Mouse (Mus musculus): ENCODE results near the gene Phox2b. TPM values are rescaled to one million over a fixed set of nuclear protein-coding genes. Genes with fewer than 3 reads are reported as not detected.

Phox2b gene
- total RNA-seq (2021) = not detected
- long read RNA-seq = 0 reads

- no peak for DNase-seq (ENCODE audit: low spot score in 2 of 2)
Measured at GRCm38 (mm10) chr5:67098733-67099323, at the start of gene Phox2b. Gene Phox2b (minus strand): TSS chr5:67099301.

- no peak for DNase-seq (ENCODE audit: low spot score in 2 of 2)
Measured at GRCm38 (mm10) chr5:67142622-67143021, 43.5 kb upstream of the Phox2b start.

- DNase-seq (ENCODE audit: low spot score in 2 of 2) = no peak
Measured at GRCm38 (mm10) chr5:67139052-67140015, 40.2 kb upstream of the Phox2b start.

GRCm38 (mm10) chr5:67138643-67139042 lies 39.5 kb upstream of the Phox2b start:
- no peak for DNase-seq (ENCODE audit: low spot score in 2 of 2)

GRCm38 (mm10) chr5:67134698-67135097 lies 35.6 kb upstream of the Phox2b start:
- no peak for DNase-seq (ENCODE audit: low spot score in 2 of 2)

- no peak for DNase-seq (ENCODE audit: low spot score in 2 of 2)
Measured at GRCm38 (mm10) chr5:67131671-67132070, 32.6 kb upstream of the Phox2b start.

GRCm38 (mm10) chr5:67106261-67106660 lies 7.2 kb upstream of the Phox2b start:
- DNase-seq (ENCODE audit: low spot score in 2 of 2) = no peak

GRCm38 (mm10) chr5:67103016-67103415 lies 3.9 kb upstream of the Phox2b start:
- no peak for DNase-seq (ENCODE audit: low spot score in 2 of 2)

- DNase-seq (ENCODE audit: low spot score in 2 of 2) = no peak
Measured at GRCm38 (mm10) chr5:67101793-67102600, 2.9 kb upstream of the Phox2b start.

GRCm38 (mm10) chr5:67101395-67101760 lies 2.3 kb upstream of the Phox2b start:
- no peak for DNase-seq (ENCODE audit: low spot score in 2 of 2)

GRCm38 (mm10) chr5:67100564-67101394 lies 1.7 kb upstream of the Phox2b start:
- DNase-seq (ENCODE audit: low spot score in 2 of 2) = no peak

- peak in 1 of 2 experiments; percentile 6 for DNase-seq (ENCODE audit: low spot score in 2 of 2)
Measured at GRCm38 (mm10) chr5:67099393-67100271, 531 bp upstream of the Phox2b start.

GRCm38 (mm10) chr5:67098051-67098732 lies 909 bp downstream of the Phox2b start:
- DNase-seq (ENCODE audit: low spot score in 2 of 2) = peak in 1 of 2 experiments; percentile 3

- peak in 1 of 2 experiments; percentile 8 for DNase-seq (ENCODE audit: low spot score in 2 of 2)
Measured at GRCm38 (mm10) chr5:67097106-67098050, 1.7 kb downstream of the Phox2b start.

- no peak for DNase-seq (ENCODE audit: low spot score in 2 of 2)
Measured at GRCm38 (mm10) chr5:67096378-67096771, 2.7 kb downstream of the Phox2b start.

- DNase-seq (ENCODE audit: low spot score in 2 of 2) = peak in 1 of 2 experiments; percentile 2
Measured at GRCm38 (mm10) chr5:67095651-67096377, 3.3 kb downstream of the Phox2b start.

- peak in 1 of 2 experiments; percentile 2 for DNase-seq (ENCODE audit: low spot score in 2 of 2)
Measured at GRCm38 (mm10) chr5:67095153-67095552, 3.9 kb downstream of the Phox2b start.

Measured in layer of hippocampus, adult 18-20 months (tissue).